Mouse (Mus musculus): ENCODE measurements around the gene Gramd1b.

- no peak for TF ChIP-seq CTCF (IDR thresholded peaks at IDR 0.05; ENCODE audit: extremely low read depth, insufficient read depth, insufficient read length, insufficient replicate concordance)
- no peak for TF ChIP-seq POLR2A (IDR thresholded peaks at IDR 0.05; ENCODE audit: low read depth, low read length)
Measured at GRCm38 (mm10) chr9:40249106-40249505, 282.1 kb downstream of the Gramd1b start.
